Mouse (Mus musculus) heart, adult 11 months (tissue): ENCODE results near the gene E2f6.

ENCODE experiments used
- DNase-seq: peaks from one replicate; pipeline ENCODE4 v3.0.0; 2022

E2f6 gene

GRCm38 (mm10) chr12:16800959-16801315 lies 9.8 kb upstream of the E2f6 start:
- no peak for DNase-seq

GRCm38 (mm10) chr12:16803237-16803955 lies 7.4 kb upstream of the E2f6 start:
- no peak for DNase-seq

- DNase-seq, result no peak
Observed at GRCm38 (mm10) chr12:16803956-16804430, 6.8 kb upstream of the E2f6 start.

GRCm38 (mm10) chr12:16805511-16805910 lies 5.3 kb upstream of the E2f6 start:
- DNase-seq, result peak; percentile 92

- peak; percentile 90 for DNase-seq
Observed at GRCm38 (mm10) chr12:16808045-16808444, 2.7 kb upstream of the E2f6 start.

- DNase-seq, result no peak
Observed at GRCm38 (mm10) chr12:16811477-16811876, 714 bp downstream of the E2f6 start.

- no peak for DNase-seq
Observed at GRCm38 (mm10) chr12:16817147-16817546, 6.4 kb downstream of the E2f6 start.

GRCm38 (mm10) chr12:16818513-16818912 lies 7.8 kb downstream of the E2f6 start:
- no peak for DNase-seq

GRCm38 (mm10) chr12:16820761-16821160 lies 10.0 kb downstream of the E2f6 start:
- DNase-seq, result peak; percentile 95

GRCm38 (mm10) chr12:16822181-16822734 lies 11.5 kb downstream of the E2f6 start:
- peak; percentile 90 for DNase-seq

- DNase-seq, result peak; percentile 91
Observed at GRCm38 (mm10) chr12:16823701-16824100, 12.9 kb downstream of the E2f6 start.

- peak; percentile 96 for DNase-seq
Observed at GRCm38 (mm10) chr12:16828505-16828904, 17.7 kb downstream of the E2f6 start.

GRCm38 (mm10) chr12:16829785-16830184 lies 19.0 kb downstream of the E2f6 start:
- no peak for DNase-seq

GRCm38 (mm10) chr12:16831071-16831470 lies 20.3 kb downstream of the E2f6 start:
- peak; percentile 94 for DNase-seq

GRCm38 (mm10) chr12:16834701-16835100 lies 23.9 kb downstream of the E2f6 start:
- peak; percentile 95 for DNase-seq

- DNase-seq, result peak; percentile 99
Observed at GRCm38 (mm10) chr12:16836188-16836587, 25.4 kb downstream of the E2f6 start.

- no peak for DNase-seq
Observed at GRCm38 (mm10) chr12:16837766-16838165, 27.0 kb downstream of the E2f6 start.

- DNase-seq, result peak; percentile 96
Observed at GRCm38 (mm10) chr12:16840842-16841782, 30.3 kb downstream of the E2f6 start.

GRCm38 (mm10) chr12:16844623-16845592 lies 34.1 kb downstream of the E2f6 start:
- peak; percentile 98 for DNase-seq

- DNase-seq, result peak; percentile 97
Observed at GRCm38 (mm10) chr12:16847204-16847792, 36.5 kb downstream of the E2f6 start.

- DNase-seq, result no peak
Observed at GRCm38 (mm10) chr12:16848501-16848900, 37.7 kb downstream of the E2f6 start.

- DNase-seq, result peak; percentile 90
Observed at GRCm38 (mm10) chr12:16849821-16850220, 39.1 kb downstream of the E2f6 start.
